Mouse (Mus musculus): ENCODE measurements around the gene Slc52a3. TPM values are rescaled to one million over a fixed set of nuclear protein-coding genes. Genes with fewer than 3 reads are reported as not detected.
A peak's percentile ranks its signal among the peaks of the same experiment; 100 is the strongest.

Slc52a3 gene
- polyA plus RNA-seq, 1 experiment from 2014 or later, result 0.56 TPM

DNA sequence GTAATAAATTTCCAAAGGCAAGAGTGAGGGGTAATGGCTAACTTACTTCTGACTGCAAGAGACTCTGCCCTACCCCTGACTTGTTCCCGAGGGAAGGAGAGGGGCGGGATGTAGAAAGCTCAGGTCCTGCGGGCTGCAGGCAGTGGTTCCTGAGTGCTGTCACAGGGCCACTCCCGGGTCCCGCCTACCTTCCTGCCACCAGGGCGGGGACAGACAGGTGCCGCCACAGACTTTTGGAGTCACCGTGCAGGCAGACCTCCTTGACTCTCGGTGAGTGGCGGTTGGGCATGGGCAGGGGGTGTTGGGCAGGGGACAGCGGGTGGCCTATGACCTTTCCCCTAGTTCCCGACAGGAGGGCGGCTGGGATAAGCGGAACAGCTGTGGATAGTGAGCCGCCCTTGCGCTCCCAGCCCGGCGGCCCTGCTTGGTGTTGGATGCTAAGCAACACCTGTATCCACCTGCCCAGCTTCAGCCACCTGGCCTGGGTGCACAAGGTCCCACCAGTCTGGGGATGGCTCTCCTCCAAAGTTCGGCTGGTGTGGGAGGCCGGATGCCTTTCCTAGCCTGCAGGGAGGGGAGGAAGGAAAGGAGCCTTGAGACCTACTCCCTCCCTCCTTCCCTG, 3.5 kb downstream of the Slc52a3 start:
- Histone ChIP-seq H3K36me3 (ENCODE audit: control insufficient read depth, insufficient read depth, low read length) (no peaks in the 10 kb centered on the region), H3K27me3 (ENCODE audit: control insufficient read depth, insufficient read depth, low read length) (peaks cover 26% of the 10 kb centered on the region), H3K9ac (ENCODE audit: low read depth, low read length) (no peak overlapping the region), H3K27ac (ENCODE audit: low read depth, low read length) (no peak overlapping the region), H3K4me1 (replicated peaks; ENCODE audit: control insufficient read depth, insufficient read depth, low read length) (no peaks in the 10 kb centered on the region), H3K9me3 (ENCODE audit: control insufficient read depth, low read length) (no peaks in the 10 kb centered on the region), H3K4me2 (replicated peaks; ENCODE audit: low read depth, low read length) (no peak overlapping the region), H3K4me3 (ENCODE audit: low read depth, low read length) (no peak overlapping the region)
- ATAC-seq (ENCODE audit: low FRiP score) (no peak), DNase-seq (ENCODE audit: low spot score) (no peak)
- 7% methylated on average over 20 of the region's 20 CpGs for WGBS

DNA sequence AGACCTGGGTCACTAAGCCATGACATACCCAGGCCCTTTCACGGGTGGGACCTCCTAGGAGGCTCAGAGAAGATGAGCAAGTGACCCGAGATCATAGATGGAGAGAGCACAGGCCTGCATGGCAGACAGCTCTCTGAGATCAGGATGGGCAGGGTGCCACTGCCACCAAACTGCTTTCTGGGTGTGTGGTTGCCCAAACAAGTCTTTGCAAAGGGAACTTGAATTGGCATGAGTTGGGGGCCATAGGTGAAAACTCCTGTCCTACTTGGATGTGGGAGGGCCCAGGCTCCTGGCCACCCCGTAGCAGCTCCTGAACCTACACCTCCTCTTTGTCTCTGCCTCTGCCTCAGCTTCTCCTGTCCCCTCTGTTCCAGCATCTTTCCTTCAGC, 4.0 kb downstream of the Slc52a3 start:
- Histone ChIP-seq H3K9ac (ENCODE audit: low read depth, low read length) (no peak overlapping the region), H3K27me3 (ENCODE audit: control insufficient read depth, insufficient read depth, low read length) (peaks cover 22% of the 10 kb centered on the region), H3K27ac (ENCODE audit: low read depth, low read length) (no peak overlapping the region), H3K36me3 (ENCODE audit: control insufficient read depth, insufficient read depth, low read length) (no peaks in the 10 kb centered on the region), H3K4me1 (replicated peaks; ENCODE audit: control insufficient read depth, insufficient read depth, low read length) (no peaks in the 10 kb centered on the region), H3K9me3 (ENCODE audit: control insufficient read depth, low read length) (no peaks in the 10 kb centered on the region), H3K4me3 (ENCODE audit: low read depth, low read length) (no peak overlapping the region), H3K4me2 (replicated peaks; ENCODE audit: low read depth, low read length) (no peak overlapping the region)
- DNase-seq (ENCODE audit: low spot score) (no peak), ATAC-seq (ENCODE audit: low FRiP score) (peak; percentile 3; the same call in 1 of the 2 replicates)
- WGBS, result 52% methylated on average over 3 of the region's 3 CpGs

DNA sequence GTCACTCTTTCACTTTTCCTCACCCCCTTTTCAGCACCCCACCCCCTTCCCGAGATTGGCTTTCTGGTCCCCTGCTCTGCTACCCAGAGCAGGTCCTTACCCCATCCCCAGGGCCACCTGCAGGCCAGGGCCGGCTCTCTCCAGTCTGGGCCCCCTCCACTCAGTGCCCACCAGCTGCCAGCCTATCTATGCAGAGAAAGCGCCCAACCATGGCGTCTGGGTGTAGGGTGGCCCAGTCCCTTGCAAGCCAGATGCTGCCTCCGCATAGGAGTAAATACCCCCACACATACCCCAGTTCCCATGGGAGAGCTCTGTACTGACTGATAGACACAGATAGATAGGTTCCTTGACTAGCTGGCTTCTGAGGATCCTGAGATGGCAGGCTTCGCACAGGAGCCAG, 4.4 kb downstream of the Slc52a3 start:
- peak; percentile 20; the same call in 1 of the 2 replicates for ATAC-seq (ENCODE audit: low FRiP score)
- H3K27me3 ChIP-seq (ENCODE audit: control insufficient read depth, insufficient read depth, low read length), result peaks cover 21% of the 10 kb centered on the region
- H3K4me3 ChIP-seq (ENCODE audit: low read depth, low read length), result no peak overlapping the region
- H3K36me3 ChIP-seq (ENCODE audit: control insufficient read depth, insufficient read depth, low read length), result no peaks in the 10 kb centered on the region
- no peak overlapping the region for H3K27ac ChIP-seq (ENCODE audit: low read depth, low read length)
- no peak for DNase-seq (ENCODE audit: low spot score)
- H3K9ac ChIP-seq (ENCODE audit: low read depth, low read length), result no peak overlapping the region
- H3K9me3 ChIP-seq (ENCODE audit: control insufficient read depth, low read length), result no peaks in the 10 kb centered on the region
- no peak overlapping the region for H3K4me2 ChIP-seq (replicated peaks; ENCODE audit: low read depth, low read length)
- H3K4me1 ChIP-seq (replicated peaks; ENCODE audit: control insufficient read depth, insufficient read depth, low read length), result no peaks in the 10 kb centered on the region
- WGBS, result 53% methylated on average over 6 of the region's 6 CpGs

DNA sequence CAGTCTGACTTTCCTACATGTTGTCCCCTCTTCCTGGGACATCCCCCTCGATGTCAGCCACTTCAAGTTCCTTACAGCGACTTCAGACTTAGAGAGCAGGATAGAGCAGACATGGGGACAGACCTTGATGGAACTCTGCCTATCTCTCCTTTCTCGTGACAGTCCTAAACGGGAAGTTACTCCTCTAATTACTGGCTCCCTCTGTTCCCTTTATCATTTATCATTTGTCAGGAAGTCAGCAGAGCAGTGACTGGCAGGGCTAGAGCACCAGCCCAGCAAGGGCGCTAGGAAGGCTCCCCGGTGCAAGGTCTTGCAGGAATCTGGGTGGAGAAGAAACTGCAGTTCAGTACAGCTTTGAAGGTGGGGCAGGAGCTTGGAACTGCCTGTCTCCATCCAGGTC, 6.2 kb downstream of the Slc52a3 start:
- Histone ChIP-seq H3K27me3 (ENCODE audit: control insufficient read depth, insufficient read depth, low read length) (peaks cover 6% of the 10 kb centered on the region; the same call in 1 of the 2 replicates), H3K4me3 (ENCODE audit: low read depth, low read length) (no peak overlapping the region), H3K9ac (ENCODE audit: low read depth, low read length) (no peak overlapping the region), H3K27ac (ENCODE audit: low read depth, low read length) (no peak overlapping the region), H3K4me2 (replicated peaks; ENCODE audit: low read depth, low read length) (no peak overlapping the region), H3K36me3 (ENCODE audit: control insufficient read depth, insufficient read depth, low read length) (no peaks in the 10 kb centered on the region), H3K4me1 (replicated peaks; ENCODE audit: control insufficient read depth, insufficient read depth, low read length) (no peaks in the 10 kb centered on the region), H3K9me3 (ENCODE audit: control insufficient read depth, low read length) (no peaks in the 10 kb centered on the region)
- ATAC-seq (ENCODE audit: low FRiP score) (no peak), DNase-seq (ENCODE audit: low spot score) (no peak)
- 75% methylated on average over 6 of the region's 6 CpGs for WGBS

DNA sequence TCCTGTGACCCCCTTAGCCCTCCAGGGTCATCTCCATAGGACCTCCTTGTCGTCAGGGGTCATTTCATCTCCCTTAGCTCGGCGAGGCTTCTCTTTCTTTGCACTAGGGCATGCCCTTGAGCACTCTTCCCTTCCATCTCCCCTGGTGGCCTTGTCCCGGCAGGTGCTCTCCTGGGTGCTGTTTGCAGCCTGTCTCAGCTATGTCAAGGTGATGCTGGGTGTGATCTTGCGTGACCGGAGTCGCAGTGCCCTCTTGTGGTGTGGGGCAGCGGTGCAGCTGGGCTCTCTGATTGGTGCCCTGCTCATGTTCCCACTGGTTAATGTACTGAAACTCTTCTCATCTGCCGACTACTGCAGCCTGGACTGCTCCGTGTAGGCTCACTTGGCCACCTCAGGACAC, 11.5 kb downstream of the Slc52a3 start:
- WGBS, result 66% methylated on average over 10 of the region's 10 CpGs
- no peaks in the 10 kb centered on the region for H3K4me1 ChIP-seq (replicated peaks; ENCODE audit: control insufficient read depth, insufficient read depth, low read length)
- H3K4me3 ChIP-seq (ENCODE audit: low read depth, low read length), result no peak overlapping the region
- no peak overlapping the region for H3K9ac ChIP-seq (ENCODE audit: low read depth, low read length)
- DNase-seq (ENCODE audit: low spot score), result no peak
- H3K27me3 ChIP-seq (ENCODE audit: control insufficient read depth, insufficient read depth, low read length), result no peaks in the 10 kb centered on the region
- H3K4me2 ChIP-seq (replicated peaks; ENCODE audit: low read depth, low read length), result no peak overlapping the region
- no peaks in the 10 kb centered on the region for H3K9me3 ChIP-seq (ENCODE audit: control insufficient read depth, low read length)
- ATAC-seq (ENCODE audit: low FRiP score), result no peak
- no peaks in the 10 kb centered on the region for H3K36me3 ChIP-seq (ENCODE audit: control insufficient read depth, insufficient read depth, low read length)
- no peak overlapping the region for H3K27ac ChIP-seq (ENCODE audit: low read depth, low read length)

DNA sequence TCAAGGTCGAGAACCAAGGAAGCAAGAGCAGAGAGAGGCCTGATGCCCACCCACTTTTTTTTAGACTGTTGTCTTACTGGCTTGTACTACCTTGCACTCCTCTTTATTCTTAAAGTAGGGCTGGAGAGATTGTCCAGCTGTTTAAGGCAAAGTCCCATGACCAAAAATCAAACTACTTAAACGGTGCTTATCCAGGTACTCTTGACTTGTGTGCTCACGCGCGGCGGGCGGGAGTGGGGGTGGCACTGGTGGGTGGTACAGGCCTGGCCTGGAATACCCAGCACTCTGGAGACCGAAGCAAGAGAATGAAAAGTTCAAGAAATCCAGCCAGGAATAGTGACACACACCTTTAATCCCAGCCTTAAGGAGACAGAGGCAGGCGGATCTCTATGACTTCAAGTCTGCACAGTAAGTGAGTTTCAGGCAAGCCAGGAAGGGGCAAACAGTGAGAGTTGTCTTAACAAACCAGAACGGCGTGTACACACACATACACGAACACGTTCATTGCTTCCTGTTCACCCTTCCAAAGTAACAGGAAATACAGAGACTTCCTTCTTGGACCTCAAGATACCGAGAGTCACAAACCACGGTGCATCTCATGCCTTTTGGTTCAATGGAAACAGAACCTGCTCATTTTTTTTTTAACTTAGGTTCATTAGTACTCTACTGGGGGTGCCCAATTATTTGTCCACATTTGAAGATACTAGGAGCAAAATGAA, 12.9 kb downstream of the Slc52a3 start:
- ATAC-seq (ENCODE audit: low FRiP score) (no peak), DNase-seq (ENCODE audit: low spot score) (no peak)
- H3K9me3 ChIP-seq (ENCODE audit: control insufficient read depth, low read length), result no peaks in the 10 kb centered on the region
- WGBS, result 92% methylated on average over 15 of the region's 15 CpGs
- no peaks in the 10 kb centered on the region for H3K27me3 ChIP-seq (ENCODE audit: control insufficient read depth, insufficient read depth, low read length)
- no peak overlapping the region for H3K4me3 ChIP-seq (ENCODE audit: low read depth, low read length)
- H3K36me3 ChIP-seq (ENCODE audit: control insufficient read depth, insufficient read depth, low read length), result no peaks in the 10 kb centered on the region
- no peaks in the 10 kb centered on the region for H3K4me1 ChIP-seq (replicated peaks; ENCODE audit: control insufficient read depth, insufficient read depth, low read length)
- no peak overlapping the region for H3K27ac ChIP-seq (ENCODE audit: low read depth, low read length)
- no peak overlapping the region for H3K4me2 ChIP-seq (replicated peaks; ENCODE audit: low read depth, low read length)
- no peak overlapping the region for H3K9ac ChIP-seq (ENCODE audit: low read depth, low read length)

DNA sequence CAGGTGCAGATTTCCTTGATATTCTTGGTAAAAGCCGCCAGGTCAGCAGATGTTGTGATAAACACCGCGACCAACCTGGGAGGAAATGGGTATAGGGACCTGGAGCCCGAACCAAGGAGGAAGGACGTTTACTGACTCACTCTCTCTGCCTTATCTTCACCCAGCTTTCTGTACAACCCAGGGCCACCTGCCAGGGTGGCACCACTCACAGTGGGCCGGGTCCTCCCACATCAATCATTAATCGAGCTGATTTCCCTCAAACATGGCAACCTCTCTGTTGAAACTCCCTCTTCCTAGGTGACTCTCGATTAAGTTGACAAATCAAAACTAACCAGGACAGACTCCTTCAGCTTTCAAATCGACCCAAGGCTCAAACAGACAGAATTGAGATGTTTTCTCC, 13.9 kb downstream of the Slc52a3 start:
- no peak overlapping the region for H3K4me3 ChIP-seq (ENCODE audit: low read depth, low read length)

DNA sequence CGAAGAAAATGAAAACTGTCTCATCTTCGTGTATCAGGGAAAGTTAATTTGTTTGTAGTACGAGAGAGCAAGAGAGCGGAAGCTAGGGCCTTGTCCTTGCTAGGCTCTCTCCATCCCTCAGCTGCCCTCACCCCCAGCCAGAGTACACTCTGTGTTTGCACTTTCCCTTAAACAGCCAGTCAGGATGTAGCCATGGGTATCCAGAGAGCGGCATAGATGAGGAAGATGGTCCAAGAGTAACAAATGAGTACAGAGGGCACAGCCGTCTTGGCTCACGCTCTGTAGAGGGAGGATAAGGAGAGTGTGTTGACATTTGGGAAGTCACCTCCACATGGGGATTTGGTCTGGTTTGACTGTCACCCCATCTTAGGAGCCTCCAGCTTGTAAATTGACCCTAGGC, 14.3 kb downstream of the Slc52a3 start:
- H3K27me3 ChIP-seq (ENCODE audit: control insufficient read depth, insufficient read depth, low read length), result no peaks in the 10 kb centered on the region
- no peak overlapping the region for H3K27ac ChIP-seq (ENCODE audit: low read depth, low read length)
- H3K36me3 ChIP-seq (ENCODE audit: control insufficient read depth, insufficient read depth, low read length), result no peaks in the 10 kb centered on the region
- 86% methylated on average over 7 of the region's 7 CpGs for WGBS
- DNase-seq (ENCODE audit: low spot score), result no peak
- H3K4me1 ChIP-seq (replicated peaks; ENCODE audit: control insufficient read depth, insufficient read depth, low read length), result no peaks in the 10 kb centered on the region
- H3K9ac ChIP-seq (ENCODE audit: low read depth, low read length), result no peak overlapping the region
- no peak overlapping the region for H3K4me3 ChIP-seq (ENCODE audit: low read depth, low read length)
- H3K9me3 ChIP-seq (ENCODE audit: control insufficient read depth, low read length), result no peaks in the 10 kb centered on the region
- ATAC-seq (ENCODE audit: low FRiP score), result no peak
- no peak overlapping the region for H3K4me2 ChIP-seq (replicated peaks; ENCODE audit: low read depth, low read length)

More for the DNA sequence above, 13.9 kb downstream of the Slc52a3 start:
- Histone ChIP-seq H3K9ac (ENCODE audit: low read depth, low read length) (no peak overlapping the region), H3K27me3 (ENCODE audit: control insufficient read depth, insufficient read depth, low read length) (no peaks in the 10 kb centered on the region), H3K36me3 (ENCODE audit: control insufficient read depth, insufficient read depth, low read length) (no peaks in the 10 kb centered on the region), H3K4me1 (replicated peaks; ENCODE audit: control insufficient read depth, insufficient read depth, low read length) (no peaks in the 10 kb centered on the region), H3K9me3 (ENCODE audit: control insufficient read depth, low read length) (no peaks in the 10 kb centered on the region), H3K4me2 (replicated peaks; ENCODE audit: low read depth, low read length) (no peak overlapping the region), H3K27ac (ENCODE audit: low read depth, low read length) (no peak overlapping the region)
- 85% methylated on average over 9 of the region's 9 CpGs for WGBS
- DNase-seq (ENCODE audit: low spot score) (no peak), ATAC-seq (ENCODE audit: low FRiP score) (no peak)

DNA sequence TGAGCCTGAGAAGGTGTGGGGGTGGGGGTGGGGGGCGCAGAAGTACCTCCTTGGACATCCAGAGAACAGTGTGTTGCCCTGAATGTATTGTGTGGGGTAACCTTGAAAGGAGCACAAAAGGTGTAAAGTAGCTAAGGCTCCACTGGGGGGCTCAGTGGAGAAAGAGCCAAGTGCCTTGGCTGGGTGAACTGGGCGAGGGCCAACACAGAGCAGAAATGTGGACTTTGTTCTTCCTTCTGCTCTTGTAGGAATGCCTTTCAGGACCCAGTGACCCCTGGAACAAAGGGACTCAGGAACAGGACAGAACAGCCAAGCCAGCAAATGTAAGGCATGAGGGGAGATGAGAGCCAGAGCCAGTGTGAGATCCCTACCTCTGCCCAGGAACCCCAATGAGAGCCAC, 15.4 kb downstream of the Slc52a3 start:
- 44% methylated on average over 2 of the region's 2 CpGs for WGBS
- DNase-seq (ENCODE audit: low spot score) (peak; percentile 57), ATAC-seq (ENCODE audit: low FRiP score) (peak; percentile 23; the same call in 1 of the 2 replicates)
- Histone ChIP-seq H3K27me3 (ENCODE audit: control insufficient read depth, insufficient read depth, low read length) (no peaks in the 10 kb centered on the region), H3K27ac (ENCODE audit: low read depth, low read length) (no peak overlapping the region), H3K4me2 (replicated peaks; ENCODE audit: low read depth, low read length) (no peak overlapping the region), H3K9me3 (ENCODE audit: control insufficient read depth, low read length) (no peaks in the 10 kb centered on the region), H3K36me3 (ENCODE audit: control insufficient read depth, insufficient read depth, low read length) (no peaks in the 10 kb centered on the region), H3K9ac (ENCODE audit: low read depth, low read length) (no peak overlapping the region), H3K4me1 (replicated peaks; ENCODE audit: control insufficient read depth, insufficient read depth, low read length) (no peaks in the 10 kb centered on the region), H3K4me3 (ENCODE audit: low read depth, low read length) (no peak overlapping the region)

Measured in hindbrain, embryonic 11.5 days (tissue).